Mouse (Mus musculus): ENCODE results near the gene Ndel1.

- TF ChIP-seq CTCF (IDR thresholded peaks at IDR 0.05; ENCODE audit: low read depth, low read length), result no peak
- TF ChIP-seq GATA1 (IDR thresholded peaks at IDR 0.05; ENCODE audit: borderline replicate concordance, low read length), result no peak
Observed at GRCm38 (mm10) chr11:68779735-68780465, 91.8 kb downstream of the Ndel1 start.
